Comparison of ENCODE assay signal across 8 mouse cellular contexts in the genomic region with DNA sequence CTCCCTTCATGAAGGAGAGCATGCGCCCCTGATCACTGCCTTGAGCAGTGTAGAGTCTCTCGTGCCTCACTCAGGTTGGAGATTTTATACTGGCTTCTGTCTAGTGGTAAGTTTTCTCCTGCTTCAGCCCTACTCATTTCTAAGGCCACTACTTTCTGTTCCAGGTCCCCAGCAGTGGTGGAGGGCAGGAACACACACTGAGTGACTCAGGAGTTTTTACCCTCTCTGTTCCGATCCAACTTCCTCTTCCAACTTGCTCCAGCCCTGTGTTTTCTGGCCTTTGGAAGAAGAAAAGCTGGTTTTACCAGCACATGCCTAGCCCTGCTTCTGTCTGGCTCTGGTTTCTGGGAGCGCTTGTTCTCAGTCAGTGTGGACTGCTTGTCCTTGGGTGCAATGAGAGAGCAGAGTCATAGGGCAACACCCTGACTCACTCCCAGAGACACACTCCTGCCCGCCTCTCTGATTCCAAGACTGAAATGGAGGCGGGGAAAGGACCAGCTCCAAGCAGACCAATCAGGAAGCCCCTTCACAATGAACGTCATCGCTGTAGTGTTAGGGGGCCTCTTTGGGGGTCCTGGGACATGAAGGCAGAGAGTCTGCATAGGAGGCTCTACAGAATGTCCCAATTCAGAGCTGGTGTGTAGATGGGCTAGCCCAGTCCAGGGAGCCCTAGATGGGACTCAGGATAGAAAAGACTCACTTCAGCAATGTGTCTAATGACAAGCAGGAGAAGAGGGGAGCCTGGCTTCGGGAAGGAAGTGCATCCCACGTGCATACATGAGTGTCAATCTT.
DNase-seq lines count a peak whose midpoint lies in the region; ATAC-seq lines count a peak whose summit lies in the region.

No protein-coding gene starts in this region.

- 0 out of 2 replicates have a peak, but pooled peaks cover 3% of the 10 kb centered on the region for H3K9me3 ChIP-seq in kidney, embryonic 14.5 days (ENCODE audit: control insufficient read depth, low read length)

- DNase-seq in ovary, postnatal 36 days (ENCODE audit: low spot score): peak; percentile 12
- DNase-seq in ovary, postnatal 10 days (ENCODE audit: low spot score): no peak
- DNase-seq in c-Kit-positive CD71-positive TER-119-positive erythroid progenitor cells, embryonic 14.5 days (ENCODE audit: low spot score): peak; percentile 42
- DNase-seq in lung, postnatal 25 days (ENCODE audit: low spot score): peak; percentile 74
- DNase-seq in gastrocnemius, postnatal 25 days: no peak
- DNase-seq in spleen, postnatal 10 days (ENCODE audit: low spot score in 2 of 2): no peak
- DNase-seq in frontal cortex, postnatal 25 days (ENCODE audit: low spot score in 2 of 2): no peak

- no peak overlapping the region for H3K9ac ChIP-seq in kidney, embryonic 14.5 days (ENCODE audit: low read depth, low read length)

- H3K4me2 ChIP-seq in kidney, embryonic 14.5 days (replicated peaks; ENCODE audit: low read depth, low read length): 0 out of 2 replicates have a peak overlapping the region, but pooled peaks have one; percentile 6

- no peak overlapping the region for H3K4me3 ChIP-seq in kidney, embryonic 14.5 days (ENCODE audit: low read length)

- no peak overlapping the region for H3K27ac ChIP-seq in kidney, embryonic 14.5 days (ENCODE audit: low read depth, low read length)

- no peaks in the 10 kb centered on the region for H3K27me3 ChIP-seq in kidney, embryonic 14.5 days (ENCODE audit: control insufficient read depth, insufficient read depth, low read length)

- H3K4me1 ChIP-seq in kidney, embryonic 14.5 days (ENCODE audit: control insufficient read depth, insufficient read depth, low read length): peaks cover 7% of the 10 kb centered on the region

- no peak for ATAC-seq in kidney, embryonic 14.5 days (ENCODE audit: low FRiP score, low TSS enrichment)

- H3K36me3 ChIP-seq in kidney, embryonic 14.5 days (ENCODE audit: control insufficient read depth, insufficient read depth, low read length): no peaks in the 10 kb centered on the region

- 46% methylated on average over 10 of the region's 10 CpGs for WGBS in kidney, embryonic 14.5 days

Comparison
In these comparisons a context has a peak if more than half of its experiments do, and no peak if none do; other contexts are left out.
1. DNase-seq: peak in ovary, postnatal 36 days (single experiment), c-Kit-positive CD71-positive TER-119-positive erythroid progenitor cells, embryonic 14.5 days (single experiment) and lung, postnatal 25 days (single experiment); none in ovary, postnatal 10 days (single experiment), gastrocnemius, postnatal 25 days (single experiment), spleen, postnatal 10 days (0 of 2) and frontal cortex, postnatal 25 days (0 of 2).